Mouse (Mus musculus) brain, embryonic 14.5 days (tissue): ENCODE results near the gene Osgep.

Source experiments
- CTCF ChIP-seq: fragments of 200-500 bp; IDR thresholded peaks from 2 replicates; pipeline ENCODE4 v1.5.1; 2012; ENCODE audit warnings: inconsistent platforms, mild to moderate bottlenecking, moderate library complexity, borderline replicate concordance; ENCODE audit not compliant: insufficient read depth, insufficient read length; ENCODE audit errors: extremely low read depth
- POLR2A ChIP-seq: fragments of 200-500 bp; IDR thresholded peaks from 2 replicates; pipeline ENCODE4 v1.6.1; 2012; ENCODE audit warnings: mild to moderate bottlenecking, inconsistent platforms, borderline replicate concordance; ENCODE audit not compliant: poor library complexity, insufficient read depth, insufficient read length, severe bottlenecking; ENCODE audit errors: extremely low read depth

DNA sequence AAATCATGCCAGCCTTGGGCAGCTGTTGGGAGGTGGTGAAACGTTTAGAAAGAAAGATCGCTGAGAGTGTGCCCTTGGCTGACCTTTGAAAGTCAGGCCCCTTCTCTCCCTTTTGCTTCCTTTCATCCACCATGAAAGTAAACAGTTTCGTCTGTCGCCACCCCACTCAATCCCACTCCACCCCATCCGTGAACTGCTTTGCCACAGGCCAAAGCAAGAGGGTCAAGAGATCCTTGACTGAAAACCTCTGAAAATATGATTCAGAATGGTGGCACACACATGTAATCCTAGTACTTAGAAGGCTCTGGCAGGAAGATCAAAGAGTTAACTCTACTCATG is 53.9 kb downstream of the Osgep start:
- TF ChIP-seq POLR2A (no peak), CTCF (no peak)
